9 mouse cellular contexts compared by ENCODE assay signal in genomic region chr2:130291434-130291833, GRCm38 (mm10). TPM values are rescaled to one million over a fixed set of nuclear protein-coding genes. Genes with fewer than 3 reads are reported as not detected.
DNase-seq lines count a peak whose midpoint lies in the region; ATAC-seq and TF ChIP-seq lines count a peak whose summit lies in the region.
"Had no signal": no experiment of that assay in that cellular context is flagged by ENCODE, and none has a peak within 500 bp of the region (broad histone marks: within the 10 kb centered on the region; RNA-seq: fewer than 3 reads in every experiment).

No protein-coding gene starts in this region.

- peaks cover 42% of the 10 kb centered on the region for H3K4me1 ChIP-seq in E14TG2a.4 (replicated peaks; ENCODE audit: low read depth, low read length)
- peaks cover 4% of the 10 kb centered on the region; the same call in 1 of the 2 replicates for H3K4me1 ChIP-seq in embryonic facial prominence, embryonic 11.5 days (ENCODE audit: control insufficient read depth, insufficient read depth, low read length)
- peaks cover 27% of the 10 kb centered on the region for H3K4me1 ChIP-seq in heart, embryonic 13.5 days
- no peaks in the 10 kb centered on the region; the same call in 1 of the 2 replicates for H3K4me1 ChIP-seq in liver, embryonic 16.5 days (ENCODE audit: control insufficient read depth, low read depth, low read length)

- H3K4me3 ChIP-seq in E14TG2a.4 (replicated peaks; ENCODE audit: low read length), result peak overlapping the region; percentile 21; the same call in 1 of the 2 replicates
- H3K4me3 ChIP-seq in embryonic facial prominence, embryonic 11.5 days (ENCODE audit: low read depth, low read length), result no peak overlapping the region
- no peak overlapping the region for H3K4me3 ChIP-seq in heart, embryonic 13.5 days
- H3K4me3 ChIP-seq in liver, embryonic 16.5 days (ENCODE audit: low read depth, low read length), result no peak overlapping the region
- H3K4me3 ChIP-seq: limb, embryonic 12.5 days had no signal

- peak; percentile 74 for TF ChIP-seq CTCF in E14TG2a.4 (conservative IDR thresholded peaks at IDR 0.05; ENCODE audit: low read length)

- peak overlapping the region; percentile 11; the same call in 1 of the 2 replicates for H3K4me2 ChIP-seq in embryonic facial prominence, embryonic 11.5 days (ENCODE audit: low read depth, low read length)
- H3K4me2 ChIP-seq in heart, embryonic 13.5 days, result peak overlapping the region; percentile 28
- H3K4me2 ChIP-seq in liver, embryonic 16.5 days (ENCODE audit: low read depth, low read length), result no peak overlapping the region
- H3K4me2 ChIP-seq: limb, embryonic 12.5 days had no signal

- peaks cover 40% of the 10 kb centered on the region for H3K27me3 ChIP-seq in E14TG2a.4 (ENCODE audit: insufficient read depth, low read length)
- H3K27me3 ChIP-seq in embryonic facial prominence, embryonic 11.5 days (ENCODE audit: control insufficient read depth, insufficient read depth, low read length), result peaks cover 3% of the 10 kb centered on the region; the same call in 1 of the 2 replicates
- peaks cover 43% of the 10 kb centered on the region for H3K27me3 ChIP-seq in heart, embryonic 13.5 days (replicated peaks)
- H3K27me3 ChIP-seq in liver, embryonic 16.5 days (ENCODE audit: control insufficient read depth, insufficient read depth, low read depth, low read length), result peaks cover 47% of the 10 kb centered on the region

- no peaks in the 10 kb centered on the region for H3K9me3 ChIP-seq in E14TG2a.4 (ENCODE audit: low read length)
- H3K9me3 ChIP-seq in embryonic facial prominence, embryonic 11.5 days (replicated peaks; ENCODE audit: control insufficient read depth, low read length), result no peaks in the 10 kb centered on the region
- no peaks in the 10 kb centered on the region for H3K9me3 ChIP-seq in heart, embryonic 13.5 days
- H3K9me3 ChIP-seq in liver, embryonic 16.5 days (replicated peaks; ENCODE audit: control insufficient read depth, low read length), result no peaks in the 10 kb centered on the region
- H3K9me3 ChIP-seq: limb, embryonic 12.5 days had no signal

- ATAC-seq in embryonic facial prominence, embryonic 11.5 days (replicated peaks; ENCODE audit: insufficient number of reproducible peaks, low FRiP score, low TSS enrichment, low read depth), result no peak
- no peak for ATAC-seq in heart, embryonic 13.5 days (ENCODE audit: extremely low read depth, insufficient number of reproducible peaks, low FRiP score, low TSS enrichment)
- peak; percentile 36; the same call in 1 of the 2 replicates for ATAC-seq in liver, embryonic 16.5 days (ENCODE audit: low read depth)
- ATAC-seq in neutrophil, adult 5-6 weeks (ENCODE audit: extremely low read depth, insufficient number of reproducible peaks, low FRiP score, poor library complexity, severe bottlenecking), result peak; percentile 71

- H3K36me3 ChIP-seq in E14TG2a.4 (ENCODE audit: insufficient read depth, low read length), result no peaks in the 10 kb centered on the region
- no peaks in the 10 kb centered on the region for H3K36me3 ChIP-seq in embryonic facial prominence, embryonic 11.5 days (replicated peaks; ENCODE audit: control insufficient read depth, insufficient read depth, low read depth, low read length)
- H3K36me3 ChIP-seq in heart, embryonic 13.5 days, result no peaks in the 10 kb centered on the region
- no peaks in the 10 kb centered on the region for H3K36me3 ChIP-seq in liver, embryonic 16.5 days (ENCODE audit: control insufficient read depth, insufficient read depth)
- H3K36me3 ChIP-seq: limb, embryonic 12.5 days had no signal

- DNase-seq in adrenal gland, postnatal 10 days, result peak; percentile 72
- DNase-seq in embryonic facial prominence, embryonic 11.5 days (ENCODE audit: low spot score), result peak; percentile 85
- DNase-seq in kidney, postnatal 10 days, result peak; percentile 83
- DNase-seq in urinary bladder, postnatal 4 days (ENCODE audit: low spot score in 2 of 2), result peak; percentile 36 to 77

- H3K27ac ChIP-seq in embryonic facial prominence, embryonic 11.5 days (replicated peaks; ENCODE audit: low read depth, low read length), result no peak overlapping the region
- no peak overlapping the region for H3K27ac ChIP-seq in heart, embryonic 13.5 days (replicated peaks)
- no peak overlapping the region for H3K27ac ChIP-seq in liver, embryonic 16.5 days (ENCODE audit: low read length)
- H3K27ac ChIP-seq: limb, embryonic 12.5 days had no signal

- 12% methylated on average over 8 of the region's 8 CpGs for WGBS in embryonic facial prominence, embryonic 11.5 days
- 12% methylated on average over 8 of the region's 8 CpGs for WGBS in heart, embryonic 13.5 days
- WGBS in liver, embryonic 16.5 days (ENCODE audit: insufficient replicate concordance), result 4% methylated on average over 8 of the region's 8 CpGs

- no peak overlapping the region for H3K9ac ChIP-seq in embryonic facial prominence, embryonic 11.5 days (replicated peaks; ENCODE audit: low read length)
- peak overlapping the region; percentile 6; the same call in 1 of the 2 replicates for H3K9ac ChIP-seq in heart, embryonic 13.5 days
- no peak overlapping the region for H3K9ac ChIP-seq in liver, embryonic 16.5 days (ENCODE audit: low read depth, low read length)
- H3K9ac ChIP-seq: limb, embryonic 12.5 days had no signal

RNA-seq across cellular contexts. Expression of gene Ebf4, which starts 3.5 kb away (rescaled TPM):
- total RNA-seq in adrenal gland, postnatal 10 days (2021), result 1 to 10 TPM; 4.5 to 6.2 TPM
- polyA plus RNA-seq in embryonic facial prominence, embryonic 11.5 days (2014; fragmentation: Nextera tagmentation; extraction: Ambion mirVana), result 1.3 and 1.4 TPM in 2 replicates
- 0.39 and 0.64 TPM in 2 replicates for polyA plus RNA-seq in heart, embryonic 13.5 days (2015; fragmentation: Nextera tagmentation; extraction: Ambion mirVana)
- 0.05 TPM in 2 replicates for polyA plus RNA-seq in liver, embryonic 16.5 days (2015; fragmentation: Nextera tagmentation; extraction: Ambion mirVana)
- not detected in 2 replicates for total RNA-seq in neutrophil, adult 5-6 weeks (2017)

RNA-seq across cellular contexts. Expression of gene Idh3b, which starts 7.1 kb away (rescaled TPM):
- 100 to 1,000 TPM; 814 to 881 TPM for total RNA-seq in adrenal gland, postnatal 10 days (2021)
- polyA plus RNA-seq in embryonic facial prominence, embryonic 11.5 days (2014; fragmentation: Nextera tagmentation; extraction: Ambion mirVana), result 145 and 160 TPM in 2 replicates
- 237 and 266 TPM in 2 replicates for polyA plus RNA-seq in heart, embryonic 13.5 days (2015; fragmentation: Nextera tagmentation; extraction: Ambion mirVana)
- 106 and 108 TPM in 2 replicates for polyA plus RNA-seq in liver, embryonic 16.5 days (2015; fragmentation: Nextera tagmentation; extraction: Ambion mirVana)
- total RNA-seq in neutrophil, adult 5-6 weeks (2017), result 78.7 and 83.6 TPM in 2 replicates

RNA-seq across cellular contexts. Expression of gene Nop56, which starts 17.2 kb away (rescaled TPM):
- total RNA-seq in adrenal gland, postnatal 10 days (2021), result 10 to 100 TPM; 94.0 to 94.6 TPM
- polyA plus RNA-seq in embryonic facial prominence, embryonic 11.5 days (2014; fragmentation: Nextera tagmentation; extraction: Ambion mirVana), result 356 and 411 TPM in 2 replicates
- polyA plus RNA-seq in heart, embryonic 13.5 days (2015; fragmentation: Nextera tagmentation; extraction: Ambion mirVana), result 143 and 152 TPM in 2 replicates
- 120 and 130 TPM in 2 replicates for polyA plus RNA-seq in liver, embryonic 16.5 days (2015; fragmentation: Nextera tagmentation; extraction: Ambion mirVana)
- total RNA-seq in neutrophil, adult 5-6 weeks (2017), result 171 and 211 TPM in 2 replicates

Comparison
In these comparisons a context has a peak if more than half of its experiments do, and no peak if none do; other contexts are left out.
1. ATAC-seq: peak in liver, embryonic 16.5 days (single experiment) and neutrophil, adult 5-6 weeks (single experiment); none in embryonic facial prominence, embryonic 11.5 days (single experiment) and heart, embryonic 13.5 days (single experiment).
2. Peak in every context shown above with its lines, with median percentiles within 50 percentile points of each other: DNase-seq.